8 mouse cellular contexts compared by ENCODE assay signal in the genomic region with DNA sequence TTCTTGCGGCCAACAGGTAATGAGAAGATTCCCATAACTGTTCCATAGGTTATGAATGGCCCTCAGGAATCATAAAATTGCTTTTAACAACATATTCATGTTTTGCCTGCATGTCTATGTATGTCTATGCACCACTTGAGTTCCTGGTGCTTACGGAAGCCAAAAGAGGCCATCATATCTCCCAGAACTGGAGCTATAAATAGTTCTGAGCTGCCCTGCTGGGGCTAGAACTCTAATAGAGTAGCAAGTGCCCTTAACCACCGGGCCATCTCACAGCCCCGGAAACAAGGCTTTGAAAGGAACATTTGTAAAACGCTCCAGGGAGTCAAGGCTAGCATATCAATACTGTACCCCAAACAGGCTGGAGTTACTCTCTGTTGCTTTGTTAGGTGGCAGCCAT. TPM values are rescaled to one million over a fixed set of nuclear protein-coding genes. Genes with fewer than 3 reads are reported as not detected.
DNase-seq lines count a peak whose midpoint lies in the region; ATAC-seq and TF ChIP-seq lines count a peak whose summit lies in the region.

No protein-coding gene starts in this region.

- TF ChIP-seq CTCF in bone marrow macrophage, adult 2 months (IDR thresholded peaks at IDR 0.05; ENCODE audit: low read depth, low read length), result no peak

- peaks cover 47% of the 10 kb centered on the region for H3K4me1 ChIP-seq in kidney, embryonic 16.5 days (ENCODE audit: insufficient read depth, low read length)
- peaks cover 36% of the 10 kb centered on the region for H3K4me1 ChIP-seq in bone marrow macrophage, adult 2 months (ENCODE audit: control insufficient read depth, insufficient read depth, low read length)
- peaks cover 27% of the 10 kb centered on the region for H3K4me1 ChIP-seq in hindbrain, embryonic 12.5 days
- H3K4me1 ChIP-seq in midbrain, embryonic 15.5 days, result peaks cover 25% of the 10 kb centered on the region

- no peak for TF ChIP-seq POLR2A in bone marrow macrophage, adult 2 months (IDR thresholded peaks at IDR 0.05; ENCODE audit: borderline replicate concordance, low read depth, low read length)

- H3K4me2 ChIP-seq in kidney, embryonic 16.5 days (replicated peaks; ENCODE audit: low read depth, low read length), result peak overlapping the region; percentile 79
- peak overlapping the region; percentile 17 for H3K4me2 ChIP-seq in hindbrain, embryonic 12.5 days (replicated peaks)
- peak overlapping the region; percentile 63 for H3K4me2 ChIP-seq in midbrain, embryonic 15.5 days

- H3K36me3 ChIP-seq in kidney, embryonic 16.5 days (ENCODE audit: insufficient read depth, low read length), result no peaks in the 10 kb centered on the region
- H3K36me3 ChIP-seq in hindbrain, embryonic 12.5 days, result no peaks in the 10 kb centered on the region
- H3K36me3 ChIP-seq in midbrain, embryonic 15.5 days (replicated peaks), result no peaks in the 10 kb centered on the region

- no peaks in the 10 kb centered on the region for H3K9me3 ChIP-seq in kidney, embryonic 16.5 days (ENCODE audit: low read length)
- H3K9me3 ChIP-seq in hindbrain, embryonic 12.5 days (replicated peaks), result no peaks in the 10 kb centered on the region
- no peaks in the 10 kb centered on the region for H3K9me3 ChIP-seq in midbrain, embryonic 15.5 days

- no peaks in the 10 kb centered on the region for H3K27me3 ChIP-seq in kidney, embryonic 16.5 days (ENCODE audit: insufficient read depth, low read length)
- H3K27me3 ChIP-seq in hindbrain, embryonic 12.5 days, result peaks cover 3% of the 10 kb centered on the region; the same call in 1 of the 2 replicates
- no peaks in the 10 kb centered on the region for H3K27me3 ChIP-seq in midbrain, embryonic 15.5 days (replicated peaks)

- WGBS in kidney, embryonic 16.5 days, result 33% methylated on average over 5 of the region's 5 CpGs
- 44% methylated on average over 5 of the region's 5 CpGs for WGBS in hindbrain, embryonic 12.5 days
- WGBS in midbrain, embryonic 15.5 days, result 37% methylated on average over 5 of the region's 5 CpGs

- ATAC-seq in kidney, embryonic 16.5 days (ENCODE audit: low FRiP score, low TSS enrichment), result no peak
- no peak for ATAC-seq in hindbrain, embryonic 12.5 days (ENCODE audit: low FRiP score)
- ATAC-seq in midbrain, embryonic 15.5 days (replicated peaks), result no peak
- ATAC-seq in erythroblast, adult 5-6 weeks (replicated peaks; ENCODE audit: low FRiP score, poor library complexity, severe bottlenecking), result no peak

- H3K9ac ChIP-seq in kidney, embryonic 16.5 days (replicated peaks; ENCODE audit: low read length), result no peak overlapping the region
- no peak overlapping the region for H3K9ac ChIP-seq in hindbrain, embryonic 12.5 days
- no peak overlapping the region for H3K9ac ChIP-seq in midbrain, embryonic 15.5 days

- DNase-seq in kidney, postnatal 14 days, result no peak
- no peak for DNase-seq in adrenal gland, postnatal 10 days
- no peak for DNase-seq in gastrocnemius, postnatal 4 days (ENCODE audit: low spot score in 2 of 2)

- H3K4me3 ChIP-seq in kidney, embryonic 16.5 days (ENCODE audit: low read length), result peak overlapping the region; percentile 28
- peak overlapping the region; percentile 61 for H3K4me3 ChIP-seq in bone marrow macrophage, adult 2 months (ENCODE audit: insufficient read depth, low read length)
- no peak overlapping the region for H3K4me3 ChIP-seq in hindbrain, embryonic 12.5 days
- peak overlapping the region; percentile 78 for H3K4me3 ChIP-seq in midbrain, embryonic 15.5 days

- H3K27ac ChIP-seq in kidney, embryonic 16.5 days (ENCODE audit: low read length), result no peak overlapping the region
- H3K27ac ChIP-seq in bone marrow macrophage, adult 2 months (ENCODE audit: insufficient read depth, low read depth, low read length), result peak overlapping the region; percentile 63
- H3K27ac ChIP-seq in hindbrain, embryonic 12.5 days, result no peak overlapping the region
- H3K27ac ChIP-seq in midbrain, embryonic 15.5 days, result no peak overlapping the region

RNA-seq across cellular contexts. Expression of a gene that starts 1.7 kb away (rescaled TPM):
- polyA plus RNA-seq in kidney, embryonic 16.5 days (2015; fragmentation: Nextera tagmentation; extraction: Ambion mirVana), result 52.1 and 52.7 TPM in 2 replicates
- 193 and 222 TPM in 2 replicates for polyA plus RNA-seq in bone marrow macrophage, adult 2 months (2012; ENCODE audit: insufficient read depth, insufficient read length, missing spikeins)
- polyA plus RNA-seq in hindbrain, embryonic 12.5 days (2016; fragmentation: Nextera tagmentation; extraction: Ambion mirVana), result 47.1 and 48.6 TPM in 2 replicates
- polyA plus RNA-seq in midbrain, embryonic 15.5 days (2015; fragmentation: Nextera tagmentation; extraction: Ambion mirVana), result 92.5 and 94.2 TPM in 2 replicates
- 10 to 100 TPM; 27.5 to 31.9 TPM for total RNA-seq in adrenal gland, postnatal 10 days (2021)
- 6.7 and 13.3 TPM in 2 replicates for total RNA-seq in erythroblast, adult 5-6 weeks (2015; ENCODE audit: low replicate concordance)
- total RNA-seq in erythroblast, adult 5-6 weeks (2017; ENCODE audit: low replicate concordance), result 3.9 and 6.4 TPM in 2 replicates
- total RNA-seq in gastrocnemius, postnatal 4 days (2021), result 10 to 100 TPM; 47.9 to 52.5 TPM

RNA-seq across cellular contexts. Expression of a gene that starts 49.0 kb away (rescaled TPM):
- 42.1 and 47.7 TPM in 2 replicates for polyA plus RNA-seq in kidney, embryonic 16.5 days (2015; fragmentation: Nextera tagmentation; extraction: Ambion mirVana)
- 78.7 and 80.3 TPM in 2 replicates for polyA plus RNA-seq in bone marrow macrophage, adult 2 months (2012; ENCODE audit: insufficient read depth, insufficient read length, missing spikeins)
- polyA plus RNA-seq in hindbrain, embryonic 12.5 days (2016; fragmentation: Nextera tagmentation; extraction: Ambion mirVana), result 46.6 and 48.7 TPM in 2 replicates
- 79.4 and 81.6 TPM in 2 replicates for polyA plus RNA-seq in midbrain, embryonic 15.5 days (2015; fragmentation: Nextera tagmentation; extraction: Ambion mirVana)
- total RNA-seq in adrenal gland, postnatal 10 days (2021), result 10 to 100 TPM; 33.8 to 38.3 TPM
- total RNA-seq in erythroblast, adult 5-6 weeks (2015; ENCODE audit: low replicate concordance), result 20.8 and 23.6 TPM in 2 replicates
- total RNA-seq in erythroblast, adult 5-6 weeks (2017; ENCODE audit: low replicate concordance), result 11.2 and 12.0 TPM in 2 replicates
- total RNA-seq in gastrocnemius, postnatal 4 days (2021), result 10 to 100 TPM; 12.3 to 12.8 TPM

Comparison
In these comparisons a context has a peak if more than half of its experiments do, and no peak if none do; other contexts are left out.
1. H3K4me2 ChIP-seq: peak in every context shown above with its lines; median percentile 79 in kidney, embryonic 16.5 days; 63 in midbrain, embryonic 15.5 days; 17 in hindbrain, embryonic 12.5 days.